Mouse (Mus musculus): ENCODE data around the gene Folr1.

Gene Folr1

GRCm38 (mm10) chr7:101870629-101871028, at the start of gene Folr1:
Gene Folr1 (minus strand): TSS chr7:101870788.
- DNase-seq (ENCODE audit: low spot score in 2 of 2), result no peak

- peak; percentile 62 to 67 for DNase-seq (ENCODE audit: low spot score in 2 of 2)
Observed at GRCm38 (mm10) chr7:101918071-101918470, 47.5 kb upstream of the Folr1 start.

- DNase-seq (ENCODE audit: low spot score in 2 of 2), result no peak
Observed at GRCm38 (mm10) chr7:101911982-101912381, 41.4 kb upstream of the Folr1 start.

- no peak for DNase-seq (ENCODE audit: low spot score in 2 of 2)
Observed at GRCm38 (mm10) chr7:101910138-101910537, 39.5 kb upstream of the Folr1 start.

GRCm38 (mm10) chr7:101908367-101908766, 37.8 kb upstream of the Folr1 start:
- DNase-seq (ENCODE audit: low spot score in 2 of 2), result no peak

- no peak for DNase-seq (ENCODE audit: low spot score in 2 of 2)
Observed at GRCm38 (mm10) chr7:101906696-101907095, 36.1 kb upstream of the Folr1 start.

- no peak for DNase-seq (ENCODE audit: low spot score in 2 of 2)
Observed at GRCm38 (mm10) chr7:101906287-101906681, 35.7 kb upstream of the Folr1 start, which contains the start of gene Tomt. Gene Tomt (minus strand): TSS chr7:101906359.

- peak; percentile 100 for DNase-seq (ENCODE audit: low spot score in 2 of 2)
Observed at GRCm38 (mm10) chr7:101905561-101906286, 35.1 kb upstream of the Folr1 start, which contains the start of gene Lamtor1. Gene Lamtor1 (plus strand): TSS chr7:101905904.

- DNase-seq (ENCODE audit: low spot score in 2 of 2), result no peak
Observed at GRCm38 (mm10) chr7:101902846-101903245, 32.3 kb upstream of the Folr1 start.

- DNase-seq (ENCODE audit: low spot score in 2 of 2), result no peak
Observed at GRCm38 (mm10) chr7:101901969-101902368, 31.4 kb upstream of the Folr1 start.

GRCm38 (mm10) chr7:101900331-101901097, 29.9 kb upstream of the Folr1 start:
- DNase-seq (ENCODE audit: low spot score in 2 of 2), result no peak

GRCm38 (mm10) chr7:101896104-101897066, 25.8 kb upstream of the Folr1 start:
- peak; percentile 95 to 99 for DNase-seq (ENCODE audit: low spot score in 2 of 2)

- DNase-seq (ENCODE audit: low spot score in 2 of 2), result no peak
Observed at GRCm38 (mm10) chr7:101895695-101896094, 25.1 kb upstream of the Folr1 start.

- no peak for DNase-seq (ENCODE audit: low spot score in 2 of 2)
Observed at GRCm38 (mm10) chr7:101888460-101888859, 17.9 kb upstream of the Folr1 start.

- DNase-seq (ENCODE audit: low spot score in 2 of 2), result no peak
Observed at GRCm38 (mm10) chr7:101886274-101886673, 15.7 kb upstream of the Folr1 start.

- DNase-seq (ENCODE audit: low spot score in 2 of 2), result no peak
Observed at GRCm38 (mm10) chr7:101884160-101884559, 13.6 kb upstream of the Folr1 start.

GRCm38 (mm10) chr7:101882413-101883154, 12.0 kb upstream of the Folr1 start:
- DNase-seq (ENCODE audit: low spot score in 2 of 2), result peak in 1 of 2 experiments; percentile 34

GRCm38 (mm10) chr7:101880855-101881254, 10.3 kb upstream of the Folr1 start:
- no peak for DNase-seq (ENCODE audit: low spot score in 2 of 2)

GRCm38 (mm10) chr7:101875978-101876377, 5.4 kb upstream of the Folr1 start:
- no peak for DNase-seq (ENCODE audit: low spot score in 2 of 2)

- DNase-seq (ENCODE audit: low spot score in 2 of 2), result no peak
Observed at GRCm38 (mm10) chr7:101871296-101871695, 708 bp upstream of the Folr1 start.

- no peak for DNase-seq (ENCODE audit: low spot score in 2 of 2)
Observed at GRCm38 (mm10) chr7:101869163-101869500, 1.5 kb downstream of the Folr1 start.

Measured in frontal cortex, postnatal 36 days (tissue).